Mouse (Mus musculus) stomach, embryonic 14.5 days (tissue): Measurements from ENCODE around the gene Rlf. TPM values are rescaled to one million over a fixed set of nuclear protein-coding genes. Genes with fewer than 3 reads are reported as not detected.

Experiments used
- ATAC-seq: fragments of 200-750 bp; cut with Nextera tagmentation; 2 replicates; pipeline ENCODE4 v1.8.0; 2017; ENCODE audit warnings: low read depth, moderate TSS enrichment; ENCODE audit not compliant: insufficient number of reproducible peaks, insufficient read depth, low FRiP score
- H3K27ac ChIP-seq: fragments of 300-500 bp; sonication (generic); 2 replicates; pipeline ENCODE4 v1.5.1; 2014; ENCODE audit warnings: mild to moderate bottlenecking, low read length, moderate library complexity, mixed read lengths
- H3K27me3 ChIP-seq: fragments of 300-500 bp; sonication (generic); 2 replicates; pipeline ENCODE4 v1.6.1; 2014; ENCODE audit warnings: low read length, control low read depth, mixed read lengths; ENCODE audit not compliant: control insufficient read depth, insufficient read depth
- H3K36me3 ChIP-seq: fragments of 300-500 bp; sonication (generic); 2 replicates; pipeline ENCODE4 v1.6.1; 2014; ENCODE audit warnings: mild to moderate bottlenecking, control low read depth, low read length, moderate library complexity, mixed read lengths; ENCODE audit not compliant: control insufficient read depth, insufficient read depth
- H3K4me1 ChIP-seq: fragments of 300-500 bp; sonication (generic); 2 replicates; pipeline ENCODE4 v1.6.1; 2014; ENCODE audit warnings: low read length, control low read depth, mixed read lengths; ENCODE audit not compliant: control insufficient read depth, insufficient read depth
- H3K4me2 ChIP-seq: fragments of 300-500 bp; sonication (generic); replicated peaks from 2 replicates; pipeline ENCODE4 v1.6.1; 2014; ENCODE audit warnings: low read depth, low read length, control low read depth
- H3K4me3 ChIP-seq: fragments of 300-500 bp; sonication (generic); 2 replicates; pipeline ENCODE4 v1.5.1; 2014; ENCODE audit warnings: low read depth, low read length, control low read depth
- H3K9ac ChIP-seq: fragments of 300-500 bp; sonication (generic); replicated peaks from 2 replicates; pipeline ENCODE4 v1.6.1; 2014; ENCODE audit warnings: low read depth, mild to moderate bottlenecking, control low read depth, low read length, moderate library complexity, mixed read lengths
- H3K9me3 ChIP-seq: fragments of 300-500 bp; sonication (generic); 2 replicates; pipeline ENCODE4 v1.6.1; 2016; ENCODE audit warnings: low read depth, low read length, control low read depth; ENCODE audit not compliant: control insufficient read depth
- WGBS: fragments of 180-500 bp; shearing (Covaris S2); extraction: QIAGEN DNeasy Blood & Tissue Kit; methylation state at CpG from one replicate; pipeline ENCODE4 v1.1.7; 2014; 5-methylcytosine and 5-hydroxymethylcytosine counted together
- polyA plus RNA-seq: library from polyadenylated mRNA; unstranded; fragments of >200 nt; fragmentation: Nextera tagmentation; extraction: Ambion mirVana; gene quantifications from 2 replicates; pipeline ENCODE4 v1.2.1, GENCODE M21; 2014

Gene Rlf
- 27.3 and 28.5 TPM in 2 replicates for polyA plus RNA-seq

DNA sequence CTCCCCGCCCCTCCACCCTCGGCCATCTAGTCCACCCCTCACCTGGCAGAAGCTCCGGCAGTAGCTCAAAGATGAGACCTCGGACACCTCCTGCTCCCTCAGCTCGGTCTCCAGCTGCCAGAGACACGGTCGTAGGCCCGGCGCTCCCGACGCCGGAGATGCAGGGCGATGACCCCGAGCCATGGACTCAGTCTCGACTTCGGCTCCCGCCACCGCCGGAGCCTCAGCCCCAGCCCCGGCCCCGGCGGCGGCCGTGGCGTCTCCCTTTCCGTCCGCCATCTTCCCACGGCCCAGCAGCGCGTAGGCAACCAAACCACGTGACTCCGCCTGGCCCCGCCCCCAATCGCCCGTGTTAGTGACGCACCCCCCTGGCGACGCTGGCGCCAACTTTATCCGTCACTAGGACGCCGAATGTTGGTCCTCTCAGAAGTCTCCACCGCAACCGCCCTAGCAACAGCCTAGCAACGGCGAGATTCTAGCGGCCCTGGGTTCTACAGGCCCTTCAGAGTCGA, at the start of gene Rlf:
Gene Rlf, minus strand, starts transcription at position 292 of the 512 bp plus-strand sequence.
- Histone ChIP-seq H3K27ac (peak within 1 kb of the TSS; percentile 86), H3K4me3 (peak within 1 kb of the TSS; percentile 94), H3K9me3 (no peaks in the 10 kb centered on the region), H3K27me3 (no peaks in the 10 kb centered on the region), H3K4me1 (peaks cover 8% of the 10 kb centered on the region; the same call in 1 of the 2 replicates), H3K9ac (peak within 1 kb of the TSS; percentile 97), H3K4me2 (peak within 1 kb of the TSS; percentile 92), H3K36me3 (no peaks in the 10 kb centered on the region)
- ATAC-seq, result peak; percentile 95
- under 1% methylated on average over 48 of the region's 48 CpGs for WGBS

DNA sequence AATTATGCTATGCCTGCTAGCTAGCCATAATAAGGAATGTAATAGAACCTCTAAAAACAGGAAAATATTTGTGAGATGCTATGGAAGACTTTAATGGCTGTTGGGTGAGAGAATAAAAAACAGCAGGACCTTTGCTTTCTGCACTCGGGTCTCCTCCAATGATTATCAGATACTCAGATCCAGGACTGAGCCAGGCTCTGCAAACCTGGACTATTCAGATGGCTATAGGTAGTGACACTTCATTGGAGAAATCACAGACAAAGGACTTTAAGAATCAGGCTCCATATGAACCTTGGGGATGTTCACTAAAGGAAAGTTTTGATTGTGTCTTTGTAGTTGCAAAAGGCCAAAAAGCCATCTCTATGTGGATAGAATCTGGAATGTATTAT, 26.7 kb upstream of the Rlf start:
- no peaks in the 10 kb centered on the region for H3K27me3 ChIP-seq
- 90% methylated on average over 1 of the region's 1 CpGs for WGBS
- no peak overlapping the region for H3K9ac ChIP-seq
- no peaks in the 10 kb centered on the region for H3K36me3 ChIP-seq
- H3K4me1 ChIP-seq, result no peaks in the 10 kb centered on the region
- H3K4me2 ChIP-seq, result no peak overlapping the region
- no peak for ATAC-seq
- H3K9me3 ChIP-seq, result no peaks in the 10 kb centered on the region
- no peak overlapping the region for H3K4me3 ChIP-seq
- no peak overlapping the region for H3K27ac ChIP-seq

- H3K4me2 ChIP-seq, result no peak overlapping the region
- WGBS, result 43% methylated on average over 14 of the region's 14 CpGs
- ATAC-seq, result 0 out of 2 replicates have a peak, but pooled peaks have one; percentile 18
These were observed 26.0 kb upstream of the Rlf start for GRCm38 (mm10) chr4:121240637-121241611.

GRCm38 (mm10) chr4:121239878-121240277, 25.0 kb upstream of the Rlf start:
- no peak for ATAC-seq
- H3K27ac ChIP-seq, result no peak overlapping the region
- no peaks in the 10 kb centered on the region for H3K9me3 ChIP-seq
- H3K27me3 ChIP-seq, result no peaks in the 10 kb centered on the region
- H3K9ac ChIP-seq, result no peak overlapping the region
- no peaks in the 10 kb centered on the region for H3K36me3 ChIP-seq
- no peak overlapping the region for H3K4me2 ChIP-seq
- 61% methylated on average over 4 of the region's 4 CpGs for WGBS
- no peak overlapping the region for H3K4me3 ChIP-seq
- no peaks in the 10 kb centered on the region for H3K4me1 ChIP-seq

More at GRCm38 (mm10) chr4:121240637-121241611, 26.0 kb upstream of the Rlf start:
- no peak overlapping the region for H3K4me3 ChIP-seq
- no peak overlapping the region for H3K9ac ChIP-seq
- no peaks in the 10 kb centered on the region for H3K4me1 ChIP-seq
- no peak overlapping the region for H3K27ac ChIP-seq
- H3K27me3 ChIP-seq, result no peaks in the 10 kb centered on the region
- H3K36me3 ChIP-seq, result no peaks in the 10 kb centered on the region
- H3K9me3 ChIP-seq, result no peaks in the 10 kb centered on the region

- 10% methylated on average over 5 of the region's 5 CpGs for WGBS
- no peak overlapping the region for H3K27ac ChIP-seq
- no peaks in the 10 kb centered on the region for H3K36me3 ChIP-seq
- H3K27me3 ChIP-seq, result no peaks in the 10 kb centered on the region
- no peak overlapping the region for H3K4me2 ChIP-seq
- no peaks in the 10 kb centered on the region for H3K9me3 ChIP-seq
- H3K4me3 ChIP-seq, result no peak overlapping the region
- ATAC-seq, result no peak
- no peaks in the 10 kb centered on the region for H3K4me1 ChIP-seq
- no peak overlapping the region for H3K9ac ChIP-seq
These were observed 17.0 kb upstream of the Rlf start for GRCm38 (mm10) chr4:121231772-121232414.

GRCm38 (mm10) chr4:121230943-121231614, 16.2 kb upstream of the Rlf start:
- H3K9ac ChIP-seq, result no peak overlapping the region
- no peak for ATAC-seq

GRCm38 (mm10) chr4:121227072-121227471, 12.2 kb upstream of the Rlf start:
- H3K27ac ChIP-seq, result no peak overlapping the region
- 56% methylated on average over 1 of the region's 1 CpGs for WGBS

More at GRCm38 (mm10) chr4:121230943-121231614, 16.2 kb upstream of the Rlf start:
- H3K4me3 ChIP-seq, result no peak overlapping the region
- 5% methylated on average over 16 of the region's 16 CpGs for WGBS
- H3K36me3 ChIP-seq, result no peaks in the 10 kb centered on the region
- no peaks in the 10 kb centered on the region for H3K4me1 ChIP-seq
- H3K4me2 ChIP-seq, result no peak overlapping the region
- H3K27me3 ChIP-seq, result no peaks in the 10 kb centered on the region
- no peak overlapping the region for H3K27ac ChIP-seq
- H3K9me3 ChIP-seq, result no peaks in the 10 kb centered on the region

DNA sequence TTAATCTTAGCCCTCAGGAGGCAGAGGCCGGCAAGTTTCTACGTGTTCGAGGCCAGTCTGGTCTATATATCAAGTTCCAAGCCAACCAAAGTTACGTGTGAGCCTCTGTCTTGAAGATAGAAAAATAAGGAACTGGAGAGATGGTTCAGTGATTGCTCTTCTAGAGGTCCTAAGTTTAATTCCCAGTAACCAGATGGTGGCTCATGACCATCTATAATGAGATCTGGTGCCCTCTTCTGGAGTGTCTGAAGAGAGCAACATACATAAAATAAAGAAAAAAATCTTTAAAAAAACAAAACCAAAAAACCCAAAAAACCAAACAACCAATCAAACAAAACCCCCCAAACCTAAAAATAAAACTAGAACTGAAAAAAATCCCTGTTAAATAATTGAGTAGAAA, 10.3 kb upstream of the Rlf start:
- Histone ChIP-seq H3K4me1 (no peaks in the 10 kb centered on the region), H3K27me3 (no peaks in the 10 kb centered on the region)
- 79% methylated on average over 4 of the region's 4 CpGs for WGBS

More at GRCm38 (mm10) chr4:121227072-121227471, 12.2 kb upstream of the Rlf start:
- no peaks in the 10 kb centered on the region for H3K9me3 ChIP-seq
- no peak overlapping the region for H3K9ac ChIP-seq
- H3K36me3 ChIP-seq, result no peaks in the 10 kb centered on the region
- H3K4me3 ChIP-seq, result no peak overlapping the region
- no peak for ATAC-seq
- H3K4me2 ChIP-seq, result no peak overlapping the region
- H3K27me3 ChIP-seq, result no peaks in the 10 kb centered on the region
- H3K4me1 ChIP-seq, result no peaks in the 10 kb centered on the region

More for the DNA sequence above, 10.3 kb upstream of the Rlf start:
- no peak overlapping the region for H3K27ac ChIP-seq
- no peaks in the 10 kb centered on the region for H3K9me3 ChIP-seq
- no peak overlapping the region for H3K9ac ChIP-seq
- H3K4me2 ChIP-seq, result no peak overlapping the region
- H3K36me3 ChIP-seq, result no peaks in the 10 kb centered on the region
- no peak overlapping the region for H3K4me3 ChIP-seq
- ATAC-seq, result no peak
